Mouse (Mus musculus): ENCODE data around the gene Art3. TPM values are rescaled to one million over a fixed set of nuclear protein-coding genes. Genes with fewer than 3 reads are reported as not detected.

Gene Art3
- polyA plus RNA-seq, 1 experiment: 18.0 TPM

GRCm38 (mm10) chr5:92410486-92410885 lies 78.9 kb downstream of the Art3 start:
- no peak for DNase-seq (ENCODE audit: extremely low spot score in 1 of 2, low spot score in 1 of 2)

GRCm38 (mm10) chr5:92411461-92412140 lies 80.0 kb downstream of the Art3 start:
- no peak for DNase-seq (ENCODE audit: extremely low spot score in 1 of 2, low spot score in 1 of 2)

- DNase-seq (ENCODE audit: extremely low spot score in 1 of 2, low spot score in 1 of 2): no peak
Measured at GRCm38 (mm10) chr5:92413271-92413981, 81.8 kb downstream of the Art3 start.

- DNase-seq (ENCODE audit: extremely low spot score in 1 of 2, low spot score in 1 of 2): no peak
Measured at GRCm38 (mm10) chr5:92413982-92414375, 82.4 kb downstream of the Art3 start.

GRCm38 (mm10) chr5:92424126-92424525 lies 92.5 kb downstream of the Art3 start:
- DNase-seq (ENCODE audit: extremely low spot score in 1 of 2, low spot score in 1 of 2): no peak

DNA sequence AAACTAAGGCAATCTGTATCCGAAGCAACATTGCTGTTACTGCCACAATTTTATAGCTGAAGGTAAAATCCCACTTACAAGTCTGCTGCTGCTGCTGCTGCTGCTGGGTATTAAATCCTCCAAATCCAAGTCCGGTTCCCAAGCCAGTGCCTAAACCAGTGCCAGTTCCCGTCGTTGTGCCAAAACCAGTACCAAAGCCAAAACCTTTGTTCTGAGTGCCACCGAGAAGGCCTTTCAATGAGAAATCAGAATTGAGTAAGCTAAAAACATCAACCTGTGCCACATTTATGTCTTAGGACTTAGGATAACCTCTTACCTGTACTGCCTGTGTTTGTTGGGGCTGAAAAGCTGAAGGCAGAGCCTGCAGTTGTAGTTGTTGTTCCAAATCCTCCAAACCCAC lies 99.1 kb downstream of the Art3 start:
- no peak for DNase-seq (ENCODE audit: extremely low spot score in 1 of 2, low spot score in 1 of 2)

DNA sequence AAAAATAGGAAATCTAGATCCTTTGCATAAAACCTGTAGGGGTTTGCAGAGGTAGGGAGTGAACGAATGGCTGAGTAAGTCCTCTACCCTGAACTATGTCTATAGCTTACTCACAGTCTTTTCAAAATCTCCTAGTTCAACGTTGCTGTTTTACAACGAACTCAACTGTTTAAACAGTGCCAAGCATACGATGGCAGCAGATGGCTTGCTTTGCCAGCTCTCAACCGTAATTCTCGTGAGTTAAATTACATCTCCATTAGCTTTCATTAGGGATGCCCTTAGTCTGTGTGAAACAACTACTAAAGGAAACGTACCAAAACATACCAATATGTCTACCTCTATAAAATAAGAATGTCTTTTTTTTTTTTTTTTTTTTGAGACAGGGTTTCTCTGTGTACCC lies 100.0 kb downstream of the Art3 start:
- no peak for DNase-seq (ENCODE audit: extremely low spot score in 1 of 2, low spot score in 1 of 2)

- no peak for DNase-seq (ENCODE audit: extremely low spot score in 1 of 2, low spot score in 1 of 2)
Measured at GRCm38 (mm10) chr5:92434070-92434469, 102.4 kb downstream of the Art3 start.

- DNase-seq (ENCODE audit: extremely low spot score in 1 of 2, low spot score in 1 of 2): no peak
Measured at GRCm38 (mm10) chr5:92434571-92434985, 103.0 kb downstream of the Art3 start.

DNA sequence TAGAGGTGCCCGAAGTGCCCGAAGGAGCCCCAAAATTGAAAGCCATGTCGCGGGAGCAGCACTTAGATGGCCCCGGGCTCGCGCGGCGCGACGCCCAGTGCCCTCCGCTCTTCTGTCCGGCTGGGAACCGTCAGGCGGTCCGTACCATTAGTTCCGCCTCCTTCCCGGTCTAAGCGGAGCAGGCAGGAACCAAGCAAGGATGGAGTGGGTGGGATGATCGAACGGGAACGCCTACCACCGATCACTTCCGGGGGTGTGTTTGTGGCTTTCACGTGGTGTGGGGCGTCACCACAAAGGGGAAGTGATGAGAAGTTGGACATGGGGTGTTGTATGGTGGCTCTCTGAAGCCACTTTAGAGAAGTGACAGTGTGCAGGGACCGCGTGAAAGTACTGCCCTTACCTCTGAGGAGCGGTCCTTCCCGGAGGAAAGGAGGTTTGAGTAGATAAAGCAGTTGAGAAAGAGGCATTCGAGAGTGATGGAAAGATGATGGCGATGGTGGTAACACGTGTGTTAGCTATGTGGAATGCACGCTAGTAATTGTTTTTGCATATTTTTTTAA lies 103.5 kb downstream of the Art3 start, which contains the start of gene Nup54:
TSS of gene Nup54 (minus strand) at position 195 of the 560 bp plus-strand sequence.
- DNase-seq (ENCODE audit: extremely low spot score in 1 of 2, low spot score in 1 of 2): peak; percentile 97 to 98

GRCm38 (mm10) chr5:92438540-92438939 lies 106.9 kb downstream of the Art3 start:
- DNase-seq (ENCODE audit: extremely low spot score in 1 of 2, low spot score in 1 of 2): no peak

DNA sequence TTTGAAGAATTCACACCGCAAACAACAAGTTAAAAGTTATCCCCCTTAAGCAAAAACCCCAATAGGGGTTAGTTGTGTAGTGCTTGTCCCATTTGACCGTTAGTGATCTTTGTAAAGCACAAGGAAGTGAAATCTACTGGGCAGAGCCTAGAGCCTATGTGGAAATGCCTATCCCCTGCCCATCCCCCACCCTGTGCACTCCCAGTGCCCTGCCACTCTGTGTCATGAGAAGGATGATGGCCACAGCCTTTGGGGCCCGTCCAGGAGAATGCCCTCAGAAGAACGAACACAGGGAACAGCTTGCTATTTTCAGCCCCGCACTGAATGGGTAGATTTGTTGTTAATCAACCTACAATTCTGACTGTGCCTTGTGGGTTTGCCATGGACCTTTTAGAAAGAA lies 109.9 kb downstream of the Art3 start:
- DNase-seq (ENCODE audit: extremely low spot score in 1 of 2, low spot score in 1 of 2): no peak

DNA sequence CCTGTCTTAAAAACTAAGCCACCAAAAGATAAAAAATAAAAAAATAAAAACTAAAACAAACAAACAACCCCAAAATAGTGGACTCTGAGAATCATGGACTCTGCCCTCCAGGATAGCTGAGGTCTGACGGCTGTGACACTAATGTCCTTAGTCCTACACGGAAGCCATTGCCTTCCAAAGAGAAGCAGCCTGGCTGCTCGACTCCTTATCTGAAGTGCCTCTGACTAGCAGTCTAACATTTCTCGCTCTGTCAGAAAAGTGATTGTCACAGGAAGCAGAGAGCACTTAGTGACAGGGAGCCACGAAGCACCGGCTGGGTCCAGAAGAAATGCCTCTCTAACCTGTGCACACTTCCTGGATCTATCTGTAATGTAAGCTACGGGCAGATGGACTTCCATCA lies 111.3 kb downstream of the Art3 start:
- no peak for DNase-seq (ENCODE audit: extremely low spot score in 1 of 2, low spot score in 1 of 2)

DNA sequence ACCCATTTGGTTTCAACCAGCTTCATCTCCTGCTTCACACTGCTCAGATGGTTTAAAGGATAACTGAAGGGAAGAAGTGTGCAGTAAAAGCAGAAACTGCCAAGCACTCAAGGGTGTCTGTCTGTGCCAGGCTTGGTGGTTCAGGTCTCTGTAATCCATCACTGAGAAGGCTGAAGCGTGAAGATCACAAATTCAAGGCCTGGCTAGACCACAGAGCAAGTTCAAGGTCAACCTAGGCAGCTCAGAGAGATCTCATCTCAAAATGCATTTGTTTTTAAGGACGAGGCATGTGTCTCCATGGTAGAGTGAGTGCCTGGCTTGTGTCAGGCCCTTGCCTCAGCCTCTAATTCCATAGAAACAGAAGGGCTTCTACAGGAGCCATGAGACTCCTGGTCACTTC lies 113.4 kb downstream of the Art3 start:
- DNase-seq (ENCODE audit: extremely low spot score in 1 of 2, low spot score in 1 of 2): no peak

GRCm38 (mm10) chr5:92446736-92447135 lies 115.1 kb downstream of the Art3 start:
- no peak for DNase-seq (ENCODE audit: extremely low spot score in 1 of 2, low spot score in 1 of 2)

GRCm38 (mm10) chr5:92452876-92453275 lies 121.2 kb downstream of the Art3 start:
- no peak for DNase-seq (ENCODE audit: extremely low spot score in 1 of 2, low spot score in 1 of 2)

DNA sequence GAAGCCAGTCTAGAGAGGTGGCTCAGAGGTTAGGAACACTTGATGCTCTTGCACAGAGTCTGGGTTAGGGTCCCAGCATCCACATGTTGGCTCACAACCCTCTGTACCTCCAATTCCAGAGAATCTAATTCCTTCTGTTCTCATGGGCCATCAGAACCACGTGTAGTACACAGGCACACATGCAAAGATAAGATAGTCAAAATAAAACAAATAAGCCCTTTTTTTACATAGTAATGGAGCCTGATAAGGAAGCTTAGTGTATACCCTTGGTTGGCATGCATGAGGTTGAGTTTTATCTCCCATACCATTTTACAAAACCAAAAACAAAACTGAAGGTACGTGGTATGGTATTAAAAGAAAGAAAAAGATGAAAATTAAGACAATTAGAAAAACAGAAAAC lies 125.8 kb downstream of the Art3 start:
- no peak for DNase-seq (ENCODE audit: extremely low spot score in 1 of 2, low spot score in 1 of 2)

GRCm38 (mm10) chr5:92458726-92459125 lies 127.1 kb downstream of the Art3 start:
- DNase-seq (ENCODE audit: extremely low spot score in 1 of 2, low spot score in 1 of 2): no peak

- DNase-seq (ENCODE audit: extremely low spot score in 1 of 2, low spot score in 1 of 2): peak; percentile 15 to 67
Measured at GRCm38 (mm10) chr5:92461321-92461720, 129.7 kb downstream of the Art3 start.

Data from frontal cortex, adult 2 months (tissue).